Mouse (Mus musculus) liver, embryonic 14.5 days (tissue): ENCODE data around the gene Sbk1.

ENCODE experiments used
- CTCF ChIP-seq: IDR thresholded peaks from 2 replicates; pipeline ENCODE4 v1.5.1; 2016; ENCODE audit warnings: antibody characterized with exemption, low read depth, control low read depth
- EP300 ChIP-seq: IDR thresholded peaks from 2 replicates; pipeline ENCODE4 v1.6.1; 2016; ENCODE audit warnings: antibody characterized with exemption, low read depth

- TF ChIP-seq EP300 (no peak), CTCF (no peak)
These were observed 17.5 kb downstream of the Sbk1 start for GRCm38 (mm10) chr7:126289956-126290355.
